Mouse (Mus musculus): ENCODE results near the gene Dcun1d2. TPM values are rescaled to one million over a fixed set of nuclear protein-coding genes. Genes with fewer than 3 reads are reported as not detected.

Dcun1d2 gene
- polyA plus RNA-seq, 1 experiment from 2014 or later: 32.5 TPM

GRCm38 (mm10) chr8:13254019-13254418 lies 33.9 kb downstream of the Dcun1d2 start, which contains the start of gene Adprhl1:
TSS of gene Adprhl1 (minus strand) at chr8:13254162.
- DNase-seq (ENCODE audit: low read depth, low spot score) (no peak), ATAC-seq (peak; percentile 49)
- peaks cover 12% of the 10 kb centered on the region for H3K27me3 ChIP-seq
- POLR2A ChIA-PET: no interaction called here
- TF ChIP-seq CTCF (IDR thresholded peaks at IDR 0.05): no peak
- CTCF ChIA-PET: interaction anchor here (0.9 to 1.5 kb wide), 2 partner anchors 9 to 12 kb away, joined by 3 read pairs; no protein-coding TSS in a partner anchor
- in situ Hi-C loops (cut with MboI; ENCODE audit: low pct_unique_long_range_greater_than_20kb): no loop called here

- in situ Hi-C loops (cut with MboI; ENCODE audit: low pct_unique_long_range_greater_than_20kb): no loop called here
- no peak for ATAC-seq
These were observed 34.5 kb downstream of the Dcun1d2 start for GRCm38 (mm10) chr8:13253413-13253812.

GRCm38 (mm10) chr8:13252837-13253236 lies 35.1 kb downstream of the Dcun1d2 start:
- ChIA-PET CTCF (interaction anchor here (1.5 kb wide), 1 partner anchor 13 kb away, joined by 3 read pairs; no protein-coding TSS in a partner anchor), POLR2A (no interaction called here)
- H3K27me3 ChIP-seq: peaks cover 22% of the 10 kb centered on the region
- in situ Hi-C loops (cut with MboI; ENCODE audit: low pct_unique_long_range_greater_than_20kb): no loop called here
- no peak for TF ChIP-seq CTCF (IDR thresholded peaks at IDR 0.05)
- DNase-seq (ENCODE audit: low read depth, low spot score) (no peak), ATAC-seq (no peak)

More at GRCm38 (mm10) chr8:13253413-13253812, 34.5 kb downstream of the Dcun1d2 start:
- ChIA-PET CTCF (interaction anchor here (0.9 to 1.5 kb wide), 2 partner anchors 9 to 12 kb away, joined by 3 read pairs; no protein-coding TSS in a partner anchor), POLR2A (no interaction called here)
- H3K27me3 ChIP-seq: peaks cover 16% of the 10 kb centered on the region
- no peak for TF ChIP-seq CTCF (IDR thresholded peaks at IDR 0.05)
- no peak for DNase-seq (ENCODE audit: low read depth, low spot score)

- no peak for TF ChIP-seq CTCF (IDR thresholded peaks at IDR 0.05)
- ATAC-seq: no peak
- POLR2A ChIA-PET: no interaction called here
- CTCF ChIA-PET: interaction anchor here (1.0 kb wide), 1 partner anchor 29 kb away, joined by 3 read pairs; no protein-coding TSS in a partner anchor
- DNase-seq (ENCODE audit: low read depth, low spot score): no peak
- in situ Hi-C loops (cut with MboI; ENCODE audit: low pct_unique_long_range_greater_than_20kb): no loop called here
- peaks cover 48% of the 10 kb centered on the region for H3K27me3 ChIP-seq
These were observed 43.5 kb downstream of the Dcun1d2 start for GRCm38 (mm10) chr8:13244343-13244880.

GRCm38 (mm10) chr8:13242985-13243870 lies 44.7 kb downstream of the Dcun1d2 start:
- DNase-seq (ENCODE audit: low read depth, low spot score) (no peak), ATAC-seq (no peak)
- H3K27me3 ChIP-seq: peaks cover 38% of the 10 kb centered on the region
- no peak for TF ChIP-seq CTCF (IDR thresholded peaks at IDR 0.05)
- POLR2A ChIA-PET: no interaction called here
- in situ Hi-C loops (cut with MboI; ENCODE audit: low pct_unique_long_range_greater_than_20kb): no loop called here
- CTCF ChIA-PET: interaction anchor here (1.0 kb wide), 1 partner anchor 28 kb away, joined by 3 read pairs; no protein-coding TSS in a partner anchor

- no peak for DNase-seq (ENCODE audit: low read depth, low spot score)
- CTCF ChIA-PET: no interaction called here
These were observed 47.2 kb downstream of the Dcun1d2 start for GRCm38 (mm10) chr8:13240691-13241090.

GRCm38 (mm10) chr8:13240055-13240454 lies 47.9 kb downstream of the Dcun1d2 start:
- DNase-seq (ENCODE audit: low read depth, low spot score): no peak
- in situ Hi-C loops (cut with MboI; ENCODE audit: low pct_unique_long_range_greater_than_20kb): no loop called here
- TF ChIP-seq CTCF (IDR thresholded peaks at IDR 0.05): no peak
- CTCF ChIA-PET: no interaction called here
- H3K27me3 ChIP-seq: peaks cover 27% of the 10 kb centered on the region
- no peak for ATAC-seq
- POLR2A ChIA-PET: no interaction called here

More at GRCm38 (mm10) chr8:13240691-13241090, 47.2 kb downstream of the Dcun1d2 start:
- POLR2A ChIA-PET: no interaction called here
- ATAC-seq: no peak
- in situ Hi-C loops (cut with MboI; ENCODE audit: low pct_unique_long_range_greater_than_20kb): no loop called here
- no peak for TF ChIP-seq CTCF (IDR thresholded peaks at IDR 0.05)
- H3K27me3 ChIP-seq: peaks cover 30% of the 10 kb centered on the region

GRCm38 (mm10) chr8:13234803-13235202 lies 53.1 kb downstream of the Dcun1d2 start:
- in situ Hi-C loops (cut with MboI; ENCODE audit: low pct_unique_long_range_greater_than_20kb): no loop called here
- H3K27me3 ChIP-seq: peaks cover 47% of the 10 kb centered on the region
- DNase-seq (ENCODE audit: low read depth, low spot score) (no peak), ATAC-seq (no peak)
- POLR2A ChIA-PET: interaction anchor here (0.6 kb wide), 1 partner anchor 351 kb away, joined by 7 read pairs; no protein-coding TSS in a partner anchor
- CTCF ChIA-PET: no interaction called here
- no peak for TF ChIP-seq CTCF (IDR thresholded peaks at IDR 0.05)

GRCm38 (mm10) chr8:13230471-13230870 lies 57.5 kb downstream of the Dcun1d2 start:
- POLR2A ChIA-PET: no interaction called here
- in situ Hi-C loops (cut with MboI; ENCODE audit: low pct_unique_long_range_greater_than_20kb): no loop called here
- H3K27me3 ChIP-seq: peaks cover 52% of the 10 kb centered on the region
- DNase-seq (ENCODE audit: low read depth, low spot score) (no peak), ATAC-seq (no peak)
- no peak for TF ChIP-seq CTCF (IDR thresholded peaks at IDR 0.05)
- CTCF ChIA-PET: no interaction called here

GRCm38 (mm10) chr8:13229802-13230201 lies 58.1 kb downstream of the Dcun1d2 start:
- H3K27me3 ChIP-seq: peaks cover 58% of the 10 kb centered on the region
- DNase-seq (ENCODE audit: low read depth, low spot score): no peak
- ATAC-seq: no peak
- TF ChIP-seq CTCF (IDR thresholded peaks at IDR 0.05): no peak
- in situ Hi-C loops (cut with MboI; ENCODE audit: low pct_unique_long_range_greater_than_20kb): no loop called here
- CTCF ChIA-PET: no interaction called here
- POLR2A ChIA-PET: no interaction called here

Data from Patski (cell line).